Mouse (Mus musculus) MEL (cell line): Measurements from ENCODE around the gene Abcb9.

Experiments used
- CTCF ChIP-seq, 3 experiments: IDR thresholded peaks in 2 of 3; conservative IDR thresholded peaks in 1 of 3; 2 replicates each; pipeline ENCODE4 v1.5.1; 2011 to 2012; ENCODE audit warnings: low read length in 3 of 3, low read depth in 2 of 3, mild to moderate bottlenecking in 2 of 3, improper control_type of control experiment in 1 of 3, inconsistent platforms in 1 of 3, mixed read lengths in 1 of 3, moderate library complexity in 1 of 3; ENCODE audit not compliant: control insufficient read depth in 1 of 3, insufficient read depth in 1 of 3, poor library complexity in 1 of 3, severe bottlenecking in 1 of 3
- E2F4 ChIP-seq: IDR thresholded peaks from 2 replicates; pipeline ENCODE4 v1.6.1; 2011; ENCODE audit warnings: low read depth, low read length, improper control_type of control experiment, borderline replicate concordance
- HCFC1 ChIP-seq: IDR thresholded peaks from 2 replicates; pipeline ENCODE4 v1.6.1; 2012; ENCODE audit warnings: low read depth, mild to moderate bottlenecking, inconsistent platforms, low read length, improper control_type of control experiment, moderate library complexity
- MXI1 ChIP-seq: IDR thresholded peaks from 2 replicates; pipeline ENCODE4 v1.6.1; 2011; ENCODE audit warnings: mild to moderate bottlenecking, low read depth, low read length, improper control_type of control experiment

DNA sequence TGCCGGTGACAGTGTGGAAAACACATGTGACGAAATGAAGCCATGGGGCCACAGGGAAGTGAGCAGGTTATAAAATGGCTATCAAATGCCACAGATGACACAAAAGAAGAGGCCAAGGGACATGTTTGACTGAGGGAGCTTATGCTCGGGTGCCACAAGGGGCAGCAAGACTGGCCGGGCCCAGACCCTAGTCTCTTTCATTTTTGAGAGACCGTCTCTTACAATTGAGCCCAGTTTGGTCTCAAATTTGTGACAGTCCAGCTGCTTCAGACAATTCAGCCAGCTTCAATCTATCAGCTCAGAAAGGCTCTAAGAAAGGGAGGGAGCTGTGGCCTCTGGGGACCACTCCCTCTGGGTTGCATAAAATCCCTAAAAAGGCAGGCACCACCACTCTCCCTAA is 69.0 kb downstream of the Abcb9 start:
- TF ChIP-seq E2F4: no peak
- no peak for TF ChIP-seq HCFC1
- TF ChIP-seq CTCF (IDR thresholded peaks at IDR 0.05 in 2 of 3, conservative IDR thresholded peaks at IDR 0.05 in 1 of 3; ENCODE audit: control insufficient read depth in 1 of 3, insufficient read depth in 1 of 3, low read depth in 2 of 3, low read length in 3 of 3, poor library complexity in 1 of 3, severe bottlenecking in 1 of 3): no peak
- TF ChIP-seq MXI1: no peak
